Mouse (Mus musculus): ENCODE results near the gene Fam104a.

DNA sequence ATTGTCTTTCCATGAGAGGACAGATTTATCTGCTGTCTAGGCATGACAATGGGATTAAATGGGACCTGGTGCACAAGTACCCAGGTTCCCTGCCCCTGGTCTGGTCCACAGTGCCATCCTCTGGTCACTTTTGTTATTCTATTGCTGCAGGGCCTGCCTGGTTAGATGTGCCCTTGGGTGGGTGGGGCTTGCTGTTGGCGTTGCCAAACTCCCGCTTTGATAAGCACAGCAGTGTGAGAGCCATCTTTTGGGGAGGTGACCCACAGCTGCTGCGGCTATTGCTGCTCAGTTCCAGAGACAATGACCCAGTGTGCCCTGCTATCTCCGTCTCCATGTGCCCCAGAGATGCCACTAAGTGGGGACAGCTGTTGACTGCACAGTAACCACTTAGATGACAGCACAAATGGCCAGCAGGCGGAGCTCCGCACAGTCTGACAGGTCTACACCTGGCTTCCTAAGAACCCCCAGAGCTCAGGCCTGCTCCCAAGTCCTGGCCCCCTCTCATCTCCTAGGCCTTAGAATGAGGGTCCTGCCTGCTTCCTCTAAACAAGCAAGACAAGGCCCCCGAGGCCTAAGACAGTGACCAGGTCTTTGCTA, 31.2 kb upstream of the Fam104a start:
- no peak for TF ChIP-seq CTCF (IDR thresholded peaks at IDR 0.05; ENCODE audit: insufficient read depth, low read depth, low read length)
- no peak for TF ChIP-seq POLR2A (IDR thresholded peaks at IDR 0.05; ENCODE audit: insufficient read depth, low read depth, low read length)

Data from olfactory bulb, adult 2 months (tissue).